Mouse (Mus musculus) Patski (cell line): ENCODE data around the gene Mcm5. TPM values are rescaled to one million over a fixed set of nuclear protein-coding genes. Genes with fewer than 3 reads are reported as not detected.

ENCODE experiments used
- ATAC-seq: fragments of 100-300 bp; one replicate; pipeline ENCODE4 v1.8.0; 2021
- CTCF ChIA-PET: fragments of 350-600 bp; sonication (Branson Sonifier 250); formaldehyde crosslinking; loops from one replicate; lab custom pipeline; 2022; ENCODE audit warnings: inconsistent platforms; lab: Charles Lee
- POLR2A ChIA-PET: fragments of 350-600 bp; sonication (Branson Sonifier 250); formaldehyde crosslinking; loops from one replicate; lab custom pipeline; 2022; ENCODE audit warnings: antibody characterized with exemption, inconsistent platforms; lab: Charles Lee
- DNase-seq: peaks from one replicate; pipeline ENCODE4 v3.0.0-alpha.2; 2011; ENCODE audit warnings: low read depth, low spot score
- H3K27me3 ChIP-seq: fragments of 371-371 bp; one replicate; pipeline ENCODE4 v1.5.1; 2021
- CTCF ChIP-seq: fragments of 100-300 bp; IDR thresholded peaks from one replicate; pipeline ENCODE4 v1.5.1; 2021
- in situ Hi-C: fragments of 300-500 bp; cut with MboI; formaldehyde crosslinking; loops from 3 replicates; pipeline ENCODE4 v1.11.1; 2018; ENCODE audit warnings: low pct_unique_long_range_greater_than_20kb, mixed read lengths
- polyA plus RNA-seq: library from polyadenylated mRNA; unstranded; gene quantifications from one replicate; pipeline ENCODE4 v1.2.3, GENCODE M21; 2021

Gene Mcm5
- polyA plus RNA-seq, 1 experiment from 2014 or later, result 50.8 TPM

- in situ Hi-C loops, result no loop called here
- TF ChIP-seq CTCF, result no peak
- no peak for DNase-seq
- POLR2A ChIA-PET, result no interaction called here
- ATAC-seq, result no peak
- CTCF ChIA-PET, result no interaction called here
- H3K27me3 ChIP-seq, result no peaks in the 10 kb centered on the region
These were observed 30.5 kb upstream of the Mcm5 start for GRCm38 (mm10) chr8:75078851-75079250.

- DNase-seq, result no peak
- ChIA-PET CTCF (no interaction called here), POLR2A (interaction anchor here (0.7 kb wide), 1 partner anchor 60 kb away, joined by 3 read pairs; no protein-coding TSS in a partner anchor)
- no peak for ATAC-seq
- H3K27me3 ChIP-seq, result no peaks in the 10 kb centered on the region
- TF ChIP-seq CTCF, result no peak
- in situ Hi-C loops, result no loop called here
These were observed 27.9 kb upstream of the Mcm5 start for GRCm38 (mm10) chr8:75081364-75082040.

DNA sequence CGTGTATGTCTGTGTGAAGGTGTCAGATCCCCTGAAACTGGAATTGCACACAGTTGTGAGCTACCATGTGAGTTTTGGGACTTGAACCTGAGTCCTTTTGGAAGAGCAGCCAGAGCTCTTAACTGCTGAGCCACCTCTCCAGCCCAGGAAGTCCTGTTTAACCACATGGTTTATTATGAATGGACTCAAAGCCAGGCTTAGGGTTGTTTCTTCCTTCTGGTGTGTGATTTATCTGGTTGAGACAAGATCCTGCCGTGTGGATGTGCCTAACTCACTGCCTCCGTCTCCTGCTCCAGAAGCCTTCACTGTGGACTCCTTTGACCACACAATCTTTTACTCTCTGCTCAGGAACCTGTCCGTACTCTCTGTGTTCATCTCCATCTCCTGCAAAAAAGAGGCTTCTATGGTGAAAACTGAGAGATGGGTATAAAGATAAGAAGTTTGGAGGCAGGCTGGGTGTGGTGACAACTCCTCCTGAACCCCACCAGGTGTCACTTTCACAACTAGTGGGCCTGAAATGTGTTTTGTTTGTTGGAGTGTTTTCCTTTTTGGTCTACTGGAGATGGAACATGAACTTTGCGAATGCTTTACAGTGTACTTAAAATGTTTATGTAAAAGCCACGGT is 27.1 kb upstream of the Mcm5 start:
- no peak for TF ChIP-seq CTCF
- ATAC-seq (no peak), DNase-seq (no peak)
- ChIA-PET CTCF (interaction anchor here (1.3 to 1.8 kb wide), 2 partner anchors 9 to 27 kb away, joined by 4 to 9 read pairs; partner anchors contain the start of gene Mcm5), POLR2A (interaction anchor here (0.7 kb wide), 1 partner anchor 61 kb away, joined by 3 read pairs; no protein-coding TSS in a partner anchor)
- in situ Hi-C loops, result no loop called here
- no peaks in the 10 kb centered on the region for H3K27me3 ChIP-seq

GRCm38 (mm10) chr8:75083846-75084245 is 25.5 kb upstream of the Mcm5 start:
- ChIA-PET CTCF (interaction anchor here (0.9 to 1.8 kb wide), 4 partner anchors 10 to 25 kb away, joined by 3 to 9 read pairs (median 4); partner anchors contain the start of gene Mcm5), POLR2A (interaction anchor here (0.6 to 1.3 kb wide), 4 partner anchors 10 to 25 kb away, joined by 3 to 6 read pairs (median 4); partner anchors contain the start of gene Hmox1)
- no peaks in the 10 kb centered on the region for H3K27me3 ChIP-seq
- ATAC-seq (peak; percentile 96), DNase-seq (peak; percentile 91)
- in situ Hi-C loops, result no loop called here
- TF ChIP-seq CTCF, result no peak

- ChIA-PET CTCF (interaction anchor here (0.7 kb wide), 1 partner anchor 935 kb away, joined by 3 read pairs; no protein-coding TSS in a partner anchor), POLR2A (interaction anchor here (0.6 to 1.3 kb wide), 4 partner anchors 9 to 23 kb away, joined by 3 to 6 read pairs (median 4); partner anchors contain the start of gene Hmox1)
- DNase-seq (no peak), ATAC-seq (no peak)
- TF ChIP-seq CTCF, result no peak
- in situ Hi-C loops, result no loop called here
- no peaks in the 10 kb centered on the region for H3K27me3 ChIP-seq
These were observed 24.8 kb upstream of the Mcm5 start for GRCm38 (mm10) chr8:75084382-75085064.

GRCm38 (mm10) chr8:75086002-75086401 is 23.4 kb upstream of the Mcm5 start:
- in situ Hi-C loops, result no loop called here
- DNase-seq, result no peak
- TF ChIP-seq CTCF, result no peak
- ChIA-PET POLR2A (no interaction called here), CTCF (no interaction called here)
- H3K27me3 ChIP-seq, result no peaks in the 10 kb centered on the region
- ATAC-seq, result no peak

- H3K27me3 ChIP-seq, result no peaks in the 10 kb centered on the region
- DNase-seq, result no peak
- in situ Hi-C loops, result no loop called here
- CTCF ChIA-PET, result no interaction called here
- TF ChIP-seq CTCF, result no peak
- no peak for ATAC-seq
- POLR2A ChIA-PET, result no interaction called here
These were observed 22.2 kb upstream of the Mcm5 start for GRCm38 (mm10) chr8:75087127-75087526.

DNA sequence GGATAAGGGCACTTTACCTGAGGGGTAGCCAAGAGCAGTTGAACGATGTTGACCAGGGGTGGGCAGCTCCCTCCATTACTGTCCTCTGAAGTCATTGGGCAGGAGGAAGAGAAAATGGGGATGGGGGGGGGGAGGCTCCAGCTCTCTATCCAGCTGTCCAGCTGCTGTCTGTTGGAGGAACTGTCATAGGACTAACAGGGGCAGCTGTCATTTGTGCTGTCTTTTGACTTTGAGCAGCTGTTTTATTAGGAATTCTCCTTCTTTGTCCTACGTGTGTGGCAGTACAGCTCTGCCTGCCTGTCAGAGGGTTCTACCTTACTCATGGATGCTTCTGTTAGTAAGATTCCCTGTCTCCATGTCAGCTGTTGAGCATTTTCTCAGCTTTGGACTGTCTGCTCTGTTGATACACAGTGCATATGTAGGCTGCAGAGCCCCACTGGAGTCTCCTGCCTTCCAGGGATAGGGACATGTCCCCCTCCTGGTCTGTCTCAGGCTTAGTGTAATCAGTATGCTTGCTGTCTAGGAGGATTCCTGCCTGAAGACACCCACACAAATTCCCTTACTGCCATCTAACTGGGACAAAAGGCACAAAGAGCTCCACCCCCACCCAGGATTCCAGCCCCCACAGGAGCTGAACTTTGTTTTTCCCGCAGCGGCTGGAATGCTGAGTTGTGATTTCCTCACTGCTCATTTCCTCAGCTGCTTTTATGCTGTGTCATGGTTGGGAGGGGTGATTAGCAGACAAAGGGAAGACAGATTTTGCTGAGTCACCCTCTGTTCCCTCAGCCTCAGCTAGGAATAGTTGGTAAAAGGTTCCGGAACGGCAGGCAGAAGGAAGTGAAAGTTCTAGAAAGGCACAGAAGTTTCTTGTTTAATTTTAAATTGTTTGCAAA is 20.1 kb upstream of the Mcm5 start:
- TF ChIP-seq CTCF, result no peak
- no peaks in the 10 kb centered on the region for H3K27me3 ChIP-seq
- no peak for DNase-seq
- ChIA-PET POLR2A (interaction anchor here (0.8 kb wide), 1 partner anchor 10 kb away, joined by 4 read pairs; no protein-coding TSS in a partner anchor), CTCF (interaction anchor here (1.1 to 3.0 kb wide), 3 partner anchors 14 to 70 kb away, joined by 4 to 16 read pairs (median 4); no protein-coding TSS in a partner anchor)
- in situ Hi-C loops, result no loop called here
- ATAC-seq, result peak; percentile 48

DNA sequence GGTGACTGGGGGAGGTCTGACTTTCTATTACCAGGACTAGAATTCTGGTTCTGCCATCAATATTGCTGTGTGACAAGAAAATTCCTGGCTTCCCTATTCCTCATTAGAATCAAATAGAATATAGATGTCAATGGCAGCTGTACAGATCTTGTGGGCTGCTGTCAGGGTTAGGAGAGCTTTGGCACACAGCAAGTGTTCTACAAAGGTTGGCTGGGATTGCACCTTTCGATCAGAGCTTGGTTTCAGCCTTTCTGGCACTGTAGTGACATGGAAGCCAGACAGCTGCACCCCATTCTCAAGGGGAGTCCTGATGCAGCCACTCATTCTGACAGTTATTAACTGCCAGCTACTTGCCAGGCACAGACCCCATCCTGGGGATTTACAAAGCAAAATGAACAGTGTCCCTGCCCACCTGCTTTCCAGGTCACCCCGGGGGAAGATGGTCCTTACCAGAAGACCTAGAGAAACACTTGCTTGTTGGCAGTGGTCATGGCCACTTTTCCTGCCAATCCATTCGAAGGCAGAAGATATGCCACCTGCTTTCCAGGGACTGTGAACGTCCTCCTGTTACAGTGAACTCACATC is 18.5 kb upstream of the Mcm5 start:
- DNase-seq (no peak), ATAC-seq (no peak)
- in situ Hi-C loops, result no loop called here
- TF ChIP-seq CTCF, result no peak
- no peaks in the 10 kb centered on the region for H3K27me3 ChIP-seq
- ChIA-PET CTCF (interaction anchor here (0.6 to 3.0 kb wide), 5 partner anchors 15 to 72 kb away, joined by 3 to 16 read pairs (median 4); no protein-coding TSS in a partner anchor), POLR2A (no interaction called here)
